In the genomic region with DNA sequence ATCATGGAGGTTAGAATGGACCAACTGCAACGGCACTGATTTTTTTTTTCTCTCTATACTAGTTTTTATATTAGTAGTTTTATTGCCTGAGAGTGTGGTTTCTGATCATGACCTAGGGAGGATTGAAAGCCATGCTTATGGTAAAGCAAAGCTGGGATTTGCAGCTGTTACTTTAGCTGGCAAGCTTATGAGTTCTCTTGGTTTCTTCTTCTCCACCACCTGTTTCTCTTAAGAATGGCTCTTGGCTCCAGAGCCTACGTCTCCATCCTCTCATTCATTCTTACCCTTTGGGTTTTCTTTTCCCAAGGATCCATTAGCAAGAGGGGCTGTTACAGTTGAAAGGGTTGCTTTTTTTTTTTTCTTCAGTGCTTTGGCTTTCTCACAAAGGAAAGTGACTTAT, we compare ENCODE assay signal across 8 mouse cellular contexts. TPM values are rescaled to one million over a fixed set of nuclear protein-coding genes. Genes with fewer than 3 reads are reported as not detected.
DNase-seq lines count a peak whose midpoint lies in the region; ATAC-seq and TF ChIP-seq lines count a peak whose summit lies in the region.

No protein-coding gene starts in this region.

- no peaks in the 10 kb centered on the region for H3K27me3 ChIP-seq in kidney, postnatal 0 days (ENCODE audit: insufficient read depth, low read length)
- H3K27me3 ChIP-seq in embryonic facial prominence, embryonic 15.5 days, result no peaks in the 10 kb centered on the region
- H3K27me3 ChIP-seq in intestine, postnatal 0 days (replicated peaks; ENCODE audit: control insufficient read depth, insufficient read depth, low read length), result no peaks in the 10 kb centered on the region
- H3K27me3 ChIP-seq in neural tube, embryonic 12.5 days (replicated peaks), result no peaks in the 10 kb centered on the region

- H3K4me1 ChIP-seq in kidney, postnatal 0 days (replicated peaks; ENCODE audit: insufficient read depth, low read length), result peaks cover 12% of the 10 kb centered on the region
- peaks cover 28% of the 10 kb centered on the region for H3K4me1 ChIP-seq in embryonic facial prominence, embryonic 15.5 days
- H3K4me1 ChIP-seq in intestine, postnatal 0 days (replicated peaks; ENCODE audit: control insufficient read depth, insufficient read depth, low read length), result 0 out of 2 replicates have a peak, but pooled peaks cover 7% of the 10 kb centered on the region
- peaks cover 25% of the 10 kb centered on the region for H3K4me1 ChIP-seq in neural tube, embryonic 12.5 days

- no peak overlapping the region for H3K9ac ChIP-seq in kidney, postnatal 0 days (ENCODE audit: low read depth, low read length)
- H3K9ac ChIP-seq in embryonic facial prominence, embryonic 15.5 days, result no peak overlapping the region
- 0 out of 2 replicates have a peak overlapping the region, but pooled peaks have one; percentile 93 for H3K9ac ChIP-seq in intestine, postnatal 0 days (ENCODE audit: low read depth, low read length)
- H3K9ac ChIP-seq in neural tube, embryonic 12.5 days, result no peak overlapping the region

- no peak for TF ChIP-seq CTCF in kidney, postnatal 0 days (IDR thresholded peaks at IDR 0.05; ENCODE audit: low read depth)
- no peak for TF ChIP-seq CTCF in intestine, postnatal 0 days (IDR thresholded peaks at IDR 0.05; ENCODE audit: low read depth)

- peak overlapping the region; percentile 70 for H3K4me2 ChIP-seq in kidney, postnatal 0 days (ENCODE audit: low read length)
- peak overlapping the region; percentile 54 for H3K4me2 ChIP-seq in embryonic facial prominence, embryonic 15.5 days (replicated peaks)
- H3K4me2 ChIP-seq in intestine, postnatal 0 days (replicated peaks; ENCODE audit: low read depth), result peak overlapping the region; percentile 75
- H3K4me2 ChIP-seq in neural tube, embryonic 12.5 days (replicated peaks), result peak overlapping the region; percentile 84

- no peak for ATAC-seq in kidney, postnatal 0 days (replicated peaks; ENCODE audit: low FRiP score, low read depth)
- ATAC-seq in embryonic facial prominence, embryonic 15.5 days (ENCODE audit: insufficient number of reproducible peaks, low FRiP score, low TSS enrichment, low read depth), result no peak
- ATAC-seq in intestine, postnatal 0 days, result no peak
- ATAC-seq in neural tube, embryonic 12.5 days (ENCODE audit: low FRiP score, low read depth), result no peak
- ATAC-seq in cerebellum, adult (ENCODE audit: insufficient number of reproducible peaks, low FRiP score, low TSS enrichment), result no peak

- no peak for DNase-seq in kidney, postnatal 0 days (ENCODE audit: low spot score)
- DNase-seq in kidney, postnatal 25 days, result no peak
- DNase-seq in right cerebral cortex, postnatal 4 days, result no peak
- no peak for DNase-seq in spleen, postnatal 10 days (ENCODE audit: low spot score in 2 of 2)

- H3K27ac ChIP-seq in kidney, postnatal 0 days, result no peak overlapping the region
- peak overlapping the region; percentile 96; the same call in 1 of the 2 replicates for H3K27ac ChIP-seq in embryonic facial prominence, embryonic 15.5 days (replicated peaks)
- H3K27ac ChIP-seq in intestine, postnatal 0 days (ENCODE audit: low read depth, low read length), result no peak overlapping the region
- H3K27ac ChIP-seq in neural tube, embryonic 12.5 days, result no peak overlapping the region

- H3K4me3 ChIP-seq in kidney, postnatal 0 days (replicated peaks; ENCODE audit: low read depth, low read length), result peak overlapping the region; percentile 99
- H3K4me3 ChIP-seq in embryonic facial prominence, embryonic 15.5 days (replicated peaks), result peak overlapping the region; percentile 98
- peak overlapping the region; percentile 83 for H3K4me3 ChIP-seq in intestine, postnatal 0 days (ENCODE audit: low read depth, low read length)
- peak overlapping the region; percentile 98; the same call in 1 of the 2 replicates for H3K4me3 ChIP-seq in neural tube, embryonic 12.5 days

- no peaks in the 10 kb centered on the region for H3K36me3 ChIP-seq in kidney, postnatal 0 days (ENCODE audit: insufficient read depth, low read length)
- H3K36me3 ChIP-seq in embryonic facial prominence, embryonic 15.5 days, result no peaks in the 10 kb centered on the region
- no peaks in the 10 kb centered on the region for H3K36me3 ChIP-seq in intestine, postnatal 0 days (ENCODE audit: control insufficient read depth, insufficient read depth)
- H3K36me3 ChIP-seq in neural tube, embryonic 12.5 days, result no peaks in the 10 kb centered on the region

- H3K9me3 ChIP-seq in kidney, postnatal 0 days (replicated peaks; ENCODE audit: low read length), result no peaks in the 10 kb centered on the region
- no peaks in the 10 kb centered on the region for H3K9me3 ChIP-seq in embryonic facial prominence, embryonic 15.5 days (replicated peaks)
- no peaks in the 10 kb centered on the region for H3K9me3 ChIP-seq in intestine, postnatal 0 days (ENCODE audit: control insufficient read depth)
- H3K9me3 ChIP-seq in neural tube, embryonic 12.5 days, result no peaks in the 10 kb centered on the region

- 51% methylated on average over 2 of the region's 2 CpGs for WGBS in kidney, postnatal 0 days
- WGBS in embryonic facial prominence, embryonic 15.5 days, result 52% methylated on average over 2 of the region's 2 CpGs
- 46% methylated on average over 2 of the region's 2 CpGs for WGBS in intestine, postnatal 0 days
- WGBS in neural tube, embryonic 12.5 days, result 45% methylated on average over 2 of the region's 2 CpGs

RNA-seq across cellular contexts. Expression of a gene that starts 1.6 kb away (rescaled TPM):
- 59.3 and 65.5 TPM in 2 replicates for polyA plus RNA-seq in kidney, postnatal 0 days (2015; fragmentation: Nextera tagmentation; extraction: Ambion mirVana)
- 66.4 and 66.7 TPM in 2 replicates for polyA plus RNA-seq in embryonic facial prominence, embryonic 15.5 days (2015; fragmentation: Nextera tagmentation; extraction: Ambion mirVana)
- 34.9 and 41.0 TPM in 2 replicates for polyA plus RNA-seq in intestine, postnatal 0 days (2015; fragmentation: Nextera tagmentation; extraction: Ambion mirVana)
- polyA plus RNA-seq in neural tube, embryonic 12.5 days (2016; fragmentation: Nextera tagmentation; extraction: Ambion mirVana), result 143 and 146 TPM in 2 replicates

RNA-seq across cellular contexts. Expression of a gene that starts 37.1 kb away (rescaled TPM):
- 322 and 331 TPM in 2 replicates for polyA plus RNA-seq in kidney, postnatal 0 days (2015; fragmentation: Nextera tagmentation; extraction: Ambion mirVana)
- 194 and 204 TPM in 2 replicates for polyA plus RNA-seq in embryonic facial prominence, embryonic 15.5 days (2015; fragmentation: Nextera tagmentation; extraction: Ambion mirVana)
- 263 and 280 TPM in 2 replicates for polyA plus RNA-seq in intestine, postnatal 0 days (2015; fragmentation: Nextera tagmentation; extraction: Ambion mirVana)
- 195 and 205 TPM in 2 replicates for polyA plus RNA-seq in neural tube, embryonic 12.5 days (2016; fragmentation: Nextera tagmentation; extraction: Ambion mirVana)

RNA-seq across cellular contexts. Expression of a gene that starts 37.2 kb away (rescaled TPM):
- polyA plus RNA-seq in kidney, postnatal 0 days (2015; fragmentation: Nextera tagmentation; extraction: Ambion mirVana), result 32.7 and 33.8 TPM in 2 replicates
- 37.4 and 37.6 TPM in 2 replicates for polyA plus RNA-seq in embryonic facial prominence, embryonic 15.5 days (2015; fragmentation: Nextera tagmentation; extraction: Ambion mirVana)
- 12.0 and 13.1 TPM in 2 replicates for polyA plus RNA-seq in intestine, postnatal 0 days (2015; fragmentation: Nextera tagmentation; extraction: Ambion mirVana)
- polyA plus RNA-seq in neural tube, embryonic 12.5 days (2016; fragmentation: Nextera tagmentation; extraction: Ambion mirVana), result 46.8 and 48.2 TPM in 2 replicates

RNA-seq across cellular contexts. Expression of a gene that starts 56.1 kb away (rescaled TPM):
- 23.0 and 28.0 TPM in 2 replicates for polyA plus RNA-seq in kidney, postnatal 0 days (2015; fragmentation: Nextera tagmentation; extraction: Ambion mirVana)
- 20.5 and 20.8 TPM in 2 replicates for polyA plus RNA-seq in embryonic facial prominence, embryonic 15.5 days (2015; fragmentation: Nextera tagmentation; extraction: Ambion mirVana)
- 6.5 and 7.6 TPM in 2 replicates for polyA plus RNA-seq in intestine, postnatal 0 days (2015; fragmentation: Nextera tagmentation; extraction: Ambion mirVana)
- polyA plus RNA-seq in neural tube, embryonic 12.5 days (2016; fragmentation: Nextera tagmentation; extraction: Ambion mirVana), result 62.3 and 74.0 TPM in 2 replicates
